Mouse (Mus musculus) forebrain, embryonic 13.5 days (tissue): ENCODE measurements around the gene Trpt1. TPM values are rescaled to one million over a fixed set of nuclear protein-coding genes. Genes with fewer than 3 reads are reported as not detected.

Source experiments
- ATAC-seq: fragments of 200-750 bp; cut with Nextera tagmentation; 2 replicates; pipeline ENCODE4 v1.8.0; 2017
- H3K27ac ChIP-seq: fragments of 300-500 bp; sonication (generic); 2 replicates; pipeline ENCODE4 v1.5.1; 2015; ENCODE audit warnings: inconsistent platforms, mild to moderate bottlenecking, moderate library complexity
- H3K27me3 ChIP-seq: fragments of 300-500 bp; sonication (generic); 2 replicates; pipeline ENCODE4 v1.6.1; 2015; ENCODE audit warnings: mild to moderate bottlenecking, inconsistent platforms
- H3K36me3 ChIP-seq: fragments of 300-500 bp; sonication (generic); 2 replicates; pipeline ENCODE4 v1.6.1; 2015; ENCODE audit warnings: mild to moderate bottlenecking, inconsistent platforms; ENCODE audit not compliant: poor library complexity, severe bottlenecking
- H3K4me1 ChIP-seq: fragments of 300-500 bp; sonication (generic); 2 replicates; pipeline ENCODE4 v1.6.1; 2015; ENCODE audit warnings: inconsistent platforms
- H3K4me2 ChIP-seq: fragments of 300-500 bp; sonication (generic); 2 replicates; pipeline ENCODE4 v1.6.1; 2015; ENCODE audit warnings: inconsistent platforms, mild to moderate bottlenecking, moderate library complexity
- H3K4me3 ChIP-seq: fragments of 300-500 bp; sonication (generic); 2 replicates; pipeline ENCODE4 v1.5.1; 2015; ENCODE audit warnings: mild to moderate bottlenecking, inconsistent platforms
- H3K9ac ChIP-seq: fragments of 300-500 bp; sonication (generic); 2 replicates; pipeline ENCODE4 v1.6.1; 2015; ENCODE audit warnings: mild to moderate bottlenecking, inconsistent platforms
- H3K9me3 ChIP-seq: fragments of 300-500 bp; sonication (generic); replicated peaks from 2 replicates; pipeline ENCODE4 v1.6.1; 2016; ENCODE audit warnings: inconsistent platforms
- WGBS: fragments of 180-500 bp; shearing (Covaris S2); methylation state at CpG from one replicate; pipeline ENCODE4 v1.1.7; 2015; 5-methylcytosine and 5-hydroxymethylcytosine counted together
- polyA plus RNA-seq: library from polyadenylated mRNA; unstranded; fragments of >200 nt; fragmentation: Nextera tagmentation; extraction: Ambion mirVana; gene quantifications from 2 replicates; pipeline ENCODE4 v1.2.1, GENCODE M21; 2015

Gene Trpt1
- polyA plus RNA-seq, 1 experiment from 2014 or later: 15.2 TPM

GRCm38 (mm10) chr19:6977759-6978638, 17.9 kb upstream of the Trpt1 start:
- Histone ChIP-seq H3K9me3 (no peaks in the 10 kb centered on the region), H3K9ac (peak overlapping the region; percentile 73), H3K4me3 (peak overlapping the region; percentile 52), H3K36me3 (peaks cover 32% of the 10 kb centered on the region), H3K27me3 (no peaks in the 10 kb centered on the region), H3K4me2 (peak overlapping the region; percentile 91), H3K27ac (peak overlapping the region; percentile 86), H3K4me1 (peaks cover 48% of the 10 kb centered on the region)
- ATAC-seq: no peak
- WGBS: 88% methylated on average over 13 of the region's 13 CpGs

GRCm38 (mm10) chr19:6978639-6978974, 17.3 kb upstream of the Trpt1 start:
- H3K4me1 ChIP-seq: peaks cover 48% of the 10 kb centered on the region
- H3K27me3 ChIP-seq: no peaks in the 10 kb centered on the region
- 54% methylated on average over 3 of the region's 3 CpGs for WGBS
- ATAC-seq: no peak
- peak overlapping the region; percentile 91 for H3K4me2 ChIP-seq
- peak overlapping the region; percentile 86 for H3K27ac ChIP-seq
- peaks cover 32% of the 10 kb centered on the region for H3K36me3 ChIP-seq
- peak overlapping the region; percentile 52 for H3K4me3 ChIP-seq
- no peaks in the 10 kb centered on the region for H3K9me3 ChIP-seq
- H3K9ac ChIP-seq: peak overlapping the region; percentile 73; the same call in 1 of the 2 replicates

DNA sequence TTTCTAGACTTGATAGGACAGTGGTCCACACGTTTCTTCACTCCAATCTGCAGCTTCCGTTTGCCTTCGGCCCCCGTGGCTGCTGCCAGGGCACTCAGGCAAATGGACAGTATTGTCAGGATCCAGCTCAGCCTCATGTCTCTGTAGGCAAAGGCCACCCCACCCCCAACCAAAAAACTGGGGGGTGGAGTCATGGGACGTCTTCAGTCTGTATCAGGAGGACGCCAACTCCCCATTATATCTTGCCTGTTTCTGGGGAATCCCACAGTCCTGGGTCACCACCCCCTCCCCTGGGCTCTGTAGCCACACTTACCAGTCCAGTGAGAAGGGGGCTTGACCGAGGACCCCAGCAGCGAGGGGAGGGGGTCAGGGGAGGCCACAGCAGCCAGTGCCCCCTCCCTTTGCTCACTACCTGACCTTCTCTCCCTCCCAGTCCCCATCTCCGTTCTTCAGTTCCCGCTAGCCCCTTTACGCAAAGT, 16.9 kb upstream of the Trpt1 start:
- Histone ChIP-seq H3K36me3 (peaks cover 32% of the 10 kb centered on the region), H3K4me1 (peaks cover 44% of the 10 kb centered on the region), H3K4me3 (peak overlapping the region; percentile 52), H3K27ac (peak overlapping the region; percentile 86), H3K9me3 (no peaks in the 10 kb centered on the region), H3K9ac (peak overlapping the region; percentile 73), H3K27me3 (no peaks in the 10 kb centered on the region), H3K4me2 (peak overlapping the region; percentile 91)
- 10% methylated on average over 11 of the region's 11 CpGs for WGBS
- ATAC-seq: no peak

DNA sequence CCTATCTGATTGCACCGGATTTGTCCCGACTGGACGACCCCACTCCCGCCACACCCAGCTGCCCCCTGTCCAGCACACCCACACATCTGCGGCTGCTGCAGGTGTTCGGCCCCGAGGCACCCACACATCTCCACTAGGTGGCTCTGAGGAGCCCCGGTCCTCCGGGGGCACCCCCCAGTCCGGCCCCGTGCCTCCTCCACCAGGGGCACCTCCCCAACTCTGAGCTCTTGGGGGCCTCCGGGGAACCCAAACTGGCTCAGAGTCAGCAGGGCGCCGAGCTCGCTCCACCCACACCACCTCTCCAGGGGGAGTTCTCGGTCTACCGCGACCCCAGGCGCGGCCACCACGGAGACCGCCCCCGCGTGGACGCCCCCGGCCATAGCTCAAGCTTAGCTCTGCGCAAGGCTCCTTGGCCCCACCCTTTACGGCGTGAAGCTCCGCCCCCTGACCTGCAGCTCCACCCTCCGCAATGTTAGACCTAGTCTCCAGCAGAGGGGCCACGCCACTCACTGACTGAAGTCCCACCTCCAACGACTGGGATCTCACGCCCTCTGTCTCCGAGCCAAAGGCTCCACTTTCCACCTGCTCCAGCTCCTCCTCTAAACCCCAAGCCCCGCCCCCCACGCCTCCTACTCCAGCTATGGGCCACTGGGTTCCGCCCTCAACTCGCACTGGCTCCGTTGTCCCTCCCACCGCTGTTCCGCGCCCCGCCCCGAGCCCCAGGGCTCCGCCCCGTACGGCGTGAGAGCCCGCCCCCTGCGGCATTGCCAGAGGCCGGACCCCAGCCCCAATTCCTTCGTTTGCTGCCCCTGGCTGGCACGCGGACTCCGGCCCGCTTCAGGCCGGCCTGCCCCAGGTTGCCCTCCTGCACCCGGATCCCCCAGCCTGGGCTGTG, 16.2 kb upstream of the Trpt1 start:
- no peaks in the 10 kb centered on the region for H3K27me3 ChIP-seq
- peak overlapping the region; percentile 86 for H3K27ac ChIP-seq
- peak; percentile 85 for ATAC-seq
- H3K36me3 ChIP-seq: peaks cover 34% of the 10 kb centered on the region
- under 1% methylated on average over 56 of the region's 59 CpGs for WGBS
- peak overlapping the region; percentile 52 for H3K4me3 ChIP-seq
- H3K4me2 ChIP-seq: peak overlapping the region; percentile 91
- peak overlapping the region; percentile 73 for H3K9ac ChIP-seq
- H3K9me3 ChIP-seq: no peaks in the 10 kb centered on the region
- peaks cover 43% of the 10 kb centered on the region for H3K4me1 ChIP-seq

GRCm38 (mm10) chr19:6980381-6981093, 15.4 kb upstream of the Trpt1 start, which contains the start of gene Fkbp2:
Gene Fkbp2, minus strand, starts transcription at chr19:6980501.
- 2% methylated on average over 38 of the region's 38 CpGs for WGBS
- Histone ChIP-seq H3K27me3 (no peaks in the 10 kb centered on the region), H3K4me3 (peak within 1 kb of the TSS; percentile 52), H3K36me3 (peaks cover 42% of the 10 kb centered on the region), H3K4me1 (peaks cover 43% of the 10 kb centered on the region), H3K27ac (peak within 1 kb of the TSS; percentile 86), H3K9me3 (no peaks in the 10 kb centered on the region), H3K4me2 (peak within 1 kb of the TSS; percentile 91), H3K9ac (peak within 1 kb of the TSS; percentile 73)
- peak; percentile 90 for ATAC-seq

DNA sequence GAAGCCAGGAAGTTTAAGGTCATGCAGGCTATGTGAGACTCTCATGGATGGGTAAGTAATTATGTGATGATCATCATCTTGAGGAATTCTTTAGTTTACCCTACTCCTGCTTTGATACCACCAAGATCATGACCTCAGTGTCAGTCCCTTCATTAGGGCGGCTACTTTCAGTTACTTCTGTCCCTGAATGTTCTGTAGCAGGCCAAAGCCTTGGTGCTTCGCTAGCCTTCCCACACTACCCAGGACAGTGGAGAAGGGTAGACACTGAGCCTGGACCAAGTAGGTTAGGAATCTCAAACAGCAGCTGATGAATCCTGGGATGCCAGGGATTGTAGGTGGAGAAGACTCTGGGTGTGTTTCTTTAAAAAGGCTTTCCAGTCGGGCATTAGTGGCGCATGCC, 14.5 kb upstream of the Trpt1 start:
- H3K27ac ChIP-seq: no peak overlapping the region
- H3K27me3 ChIP-seq: no peaks in the 10 kb centered on the region
- no peak for ATAC-seq
- peak overlapping the region; percentile 91; the same call in 1 of the 2 replicates for H3K4me2 ChIP-seq
- H3K9ac ChIP-seq: no peak overlapping the region
- 0 out of 2 replicates have a peak overlapping the region, but pooled peaks have one; percentile 52 for H3K4me3 ChIP-seq
- H3K4me1 ChIP-seq: peaks cover 48% of the 10 kb centered on the region
- H3K36me3 ChIP-seq: peaks cover 45% of the 10 kb centered on the region
- WGBS: 92% methylated on average over 4 of the region's 4 CpGs
- no peaks in the 10 kb centered on the region for H3K9me3 ChIP-seq

GRCm38 (mm10) chr19:6983621-6984020, 12.3 kb upstream of the Trpt1 start:
- no peak overlapping the region for H3K27ac ChIP-seq
- H3K4me1 ChIP-seq: peaks cover 41% of the 10 kb centered on the region
- WGBS: 22% methylated on average over 5 of the region's 5 CpGs
- no peak for ATAC-seq
- H3K4me2 ChIP-seq: no peak overlapping the region
- no peaks in the 10 kb centered on the region for H3K9me3 ChIP-seq
- peaks cover 25% of the 10 kb centered on the region for H3K36me3 ChIP-seq
- H3K4me3 ChIP-seq: no peak overlapping the region
- H3K27me3 ChIP-seq: no peaks in the 10 kb centered on the region
- no peak overlapping the region for H3K9ac ChIP-seq

GRCm38 (mm10) chr19:6985300-6985699, 10.6 kb upstream of the Trpt1 start:
- no peak overlapping the region for H3K9ac ChIP-seq
- H3K9me3 ChIP-seq: no peaks in the 10 kb centered on the region
- H3K4me1 ChIP-seq: peaks cover 31% of the 10 kb centered on the region
- peaks cover 23% of the 10 kb centered on the region for H3K36me3 ChIP-seq
- 86% methylated on average over 19 of the region's 19 CpGs for WGBS
- H3K27ac ChIP-seq: no peak overlapping the region
- ATAC-seq: no peak
- no peak overlapping the region for H3K4me3 ChIP-seq
- no peaks in the 10 kb centered on the region for H3K27me3 ChIP-seq
- H3K4me2 ChIP-seq: no peak overlapping the region

DNA sequence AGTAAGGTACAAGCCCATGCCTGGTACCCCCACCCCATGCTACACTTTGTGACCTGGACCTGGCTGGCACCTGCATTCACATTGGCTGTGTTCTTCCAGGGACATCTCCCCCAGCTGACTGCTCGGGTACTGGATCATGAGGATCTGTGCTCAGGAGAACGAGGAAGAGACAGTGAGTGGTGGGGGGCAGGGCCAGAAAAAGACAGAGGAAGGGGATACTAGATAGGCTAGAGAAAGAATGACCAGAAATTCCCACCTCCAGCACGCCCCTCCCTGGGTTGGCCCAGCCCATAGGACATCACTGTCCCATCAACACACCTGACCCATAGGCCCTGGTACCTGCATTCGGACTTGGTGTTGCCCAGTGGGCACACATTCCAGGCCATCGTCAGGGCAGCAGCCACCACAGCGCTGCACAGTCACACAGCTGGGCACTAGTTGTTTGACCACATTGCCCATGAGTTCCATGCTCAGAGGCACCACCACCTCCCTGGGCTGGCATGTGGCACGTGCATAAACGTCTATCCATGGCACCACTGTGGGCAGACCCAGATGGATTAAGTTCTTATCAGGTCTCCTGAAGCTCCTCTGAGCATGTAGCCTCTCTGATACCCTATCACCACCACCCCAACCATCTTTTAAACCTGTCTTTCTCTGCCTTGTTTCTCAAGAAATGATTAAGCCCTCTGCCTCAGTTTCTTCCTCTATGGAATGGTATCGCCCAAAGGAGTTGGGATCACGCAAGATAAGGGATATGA, 9.8 kb upstream of the Trpt1 start:
- Histone ChIP-seq H3K4me1 (peaks cover 26% of the 10 kb centered on the region), H3K27ac (no peak overlapping the region), H3K4me3 (peak overlapping the region; percentile 69), H3K9ac (peak overlapping the region; percentile 83; the same call in 1 of the 2 replicates), H3K36me3 (peaks cover 23% of the 10 kb centered on the region), H3K27me3 (no peaks in the 10 kb centered on the region), H3K4me2 (peak overlapping the region; percentile 78), H3K9me3 (no peaks in the 10 kb centered on the region)
- 77% methylated on average over 10 of the region's 10 CpGs for WGBS
- ATAC-seq: no peak

GRCm38 (mm10) chr19:6987061-6987903, 8.6 kb upstream of the Trpt1 start, which contains the start of gene Vegfb:
Gene Vegfb, minus strand, starts transcription at chr19:6987651.
- Histone ChIP-seq H3K4me1 (peaks cover 31% of the 10 kb centered on the region), H3K9me3 (no peaks in the 10 kb centered on the region), H3K27me3 (no peaks in the 10 kb centered on the region), H3K4me2 (peak within 1 kb of the TSS; percentile 78), H3K9ac (peak within 1 kb of the TSS; percentile 83), H3K27ac (peak within 1 kb of the TSS; percentile 75), H3K4me3 (peak within 1 kb of the TSS; percentile 69), H3K36me3 (peaks cover 20% of the 10 kb centered on the region)
- peak; percentile 54 for ATAC-seq
- WGBS: under 1% methylated on average over 78 of the region's 85 CpGs
